Mouse (Mus musculus) erythroblast, embryonic 14.5 days (primary cell): Measurements from ENCODE around the gene Il19.

Source experiments
- GATA1 ChIP-seq: IDR thresholded peaks from 2 replicates; pipeline ENCODE4 v1.6.1; 2012; ENCODE audit warnings: low read length, inconsistent platforms, mixed read lengths
- TAL1 ChIP-seq: IDR thresholded peaks from 3 replicates; pipeline ENCODE4 v1.6.1; 2012; ENCODE audit warnings: low read length, inconsistent platforms, mixed read lengths

GRCm38 (mm10) chr1:130936351-130936750 is 3.6 kb downstream of the Il19 start:
- TF ChIP-seq GATA1 (no peak), TAL1 (no peak)
